Mouse (Mus musculus) myocyte (in vitro differentiated cells): ENCODE results near the gene Notch2.

ENCODE experiments used
- CEBPB ChIP-seq: IDR thresholded peaks from 2 replicates; pipeline ENCODE4 v1.6.1; 2011; ENCODE audit warnings: mild to moderate bottlenecking, moderate library complexity; ENCODE audit not compliant: poor library complexity, insufficient read depth, severe bottlenecking
- E2F4 ChIP-seq: IDR thresholded peaks from one replicate; pipeline ENCODE4 v1.6.1; 2011; ENCODE audit warnings: mild to moderate bottlenecking, control low read depth, moderate library complexity; ENCODE audit not compliant: insufficient read depth
- MAX ChIP-seq: IDR thresholded peaks from one replicate; pipeline ENCODE4 v1.6.1; 2011; ENCODE audit warnings: low read depth, mild to moderate bottlenecking, control low read depth
- MYOD1 ChIP-seq, 3 experiments: IDR thresholded peaks; one replicate each; pipeline ENCODE4 v1.6.1; 2011; ENCODE audit warnings: control low read depth in 2 of 3, low read depth in 2 of 3, mild to moderate bottlenecking in 2 of 3, moderate library complexity in 1 of 3; ENCODE audit not compliant: insufficient read length in 2 of 3, control insufficient read depth in 1 of 3
- MYOG ChIP-seq, 3 experiments: IDR thresholded peaks; one replicate each; pipeline ENCODE4 v1.6.1; 2011; ENCODE audit warnings: control low read depth in 2 of 3, low read depth in 2 of 3, mild to moderate bottlenecking in 2 of 3; ENCODE audit not compliant: insufficient read length in 2 of 3, control insufficient read depth in 1 of 3, insufficient read depth in 1 of 3
- POLR2A ChIP-seq: IDR thresholded peaks from one replicate; pipeline ENCODE4 v1.6.1; 2011; ENCODE audit warnings: low read depth, mild to moderate bottlenecking, control low read depth, moderate library complexity; ENCODE audit not compliant: insufficient read length
- TCF12 ChIP-seq: IDR thresholded peaks from one replicate; pipeline ENCODE4 v1.6.1; 2011; ENCODE audit warnings: mild to moderate bottlenecking, control low read depth; ENCODE audit not compliant: poor library complexity, insufficient read depth, severe bottlenecking
- USF1 ChIP-seq: IDR thresholded peaks from one replicate; pipeline ENCODE4 v1.6.1; 2011; ENCODE audit warnings: low read depth, mild to moderate bottlenecking, control low read depth, moderate library complexity

DNA sequence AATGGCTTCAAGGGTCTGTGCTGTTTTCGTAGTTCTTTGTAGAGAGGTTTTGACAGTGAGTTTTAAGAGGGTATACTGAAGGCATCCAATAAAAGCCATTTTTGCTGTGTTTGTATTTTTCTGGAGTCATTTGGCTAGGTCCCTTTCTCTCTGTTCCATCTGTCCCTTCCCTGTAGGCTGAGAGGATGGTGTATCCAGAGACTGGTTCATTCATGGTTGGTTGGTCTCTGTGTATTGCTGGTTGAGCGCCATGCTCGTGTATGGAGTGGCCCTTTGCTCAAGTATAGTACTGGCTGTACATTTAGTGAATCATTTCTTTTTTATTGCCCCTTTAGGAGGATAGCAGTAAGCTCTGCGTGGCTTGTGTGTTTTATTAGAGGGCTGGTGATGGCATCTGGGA lies 30.3 kb downstream of the Notch2 start:
- TF ChIP-seq TCF12 (no peak), USF1 (no peak), POLR2A (no peak), MAX (no peak), MYOG (IDR thresholded peaks at IDR 0.05; ENCODE audit: control insufficient read depth in 1 of 3, insufficient read depth in 1 of 3, insufficient read length in 2 of 3, low read depth in 2 of 3) (no peak), E2F4 (no peak), MYOD1 (IDR thresholded peaks at IDR 0.05; ENCODE audit: control insufficient read depth in 1 of 3, insufficient read length in 2 of 3, low read depth in 2 of 3) (no peak), CEBPB (no peak)
